Mouse (Mus musculus) bone marrow macrophage, adult 2 months (primary cell): ENCODE data around the gene Rab1a.

Experiments
- CTCF ChIP-seq: IDR thresholded peaks from 2 replicates; pipeline ENCODE4 v1.5.1; 2012; ENCODE audit warnings: low read depth, mild to moderate bottlenecking, low read length, moderate library complexity
- POLR2A ChIP-seq: IDR thresholded peaks from 2 replicates; pipeline ENCODE4 v1.6.1; 2012; ENCODE audit warnings: mild to moderate bottlenecking, low read depth, low read length, borderline replicate concordance

DNA sequence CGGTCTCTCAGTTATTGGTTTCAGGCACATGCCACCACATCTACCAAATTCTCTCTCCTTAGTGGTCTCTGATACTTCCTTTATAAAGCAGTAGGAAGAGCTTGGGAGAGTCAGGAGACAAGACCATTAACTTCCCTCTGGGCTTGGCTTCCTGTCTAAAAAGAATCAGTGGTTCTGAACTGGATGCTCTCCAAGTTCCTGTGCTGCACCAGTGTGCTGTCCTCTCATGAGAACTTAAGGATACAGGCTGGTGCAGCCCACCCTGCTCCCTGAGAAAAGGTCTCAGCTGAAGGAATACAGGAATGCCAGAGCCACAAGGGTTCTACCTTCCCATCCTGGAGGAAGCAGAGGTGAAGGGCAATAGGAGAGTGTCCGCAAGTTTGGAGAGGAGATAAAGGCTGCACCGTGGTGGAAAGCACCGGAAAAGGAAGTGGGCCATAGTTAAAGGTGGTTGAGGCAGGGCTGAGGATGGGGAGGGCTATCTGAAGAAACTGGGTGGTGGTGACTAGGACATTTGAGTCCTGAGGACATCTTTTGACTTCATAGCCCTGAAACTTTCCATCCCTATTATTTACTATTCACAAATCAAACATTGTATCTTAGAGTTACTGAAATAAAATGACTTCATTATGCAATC is 8.0 kb upstream of the Rab1a start:
- TF ChIP-seq CTCF = no peak
- TF ChIP-seq POLR2A = no peak
